8 mouse cellular contexts compared by ENCODE assay signal in the genomic region with DNA sequence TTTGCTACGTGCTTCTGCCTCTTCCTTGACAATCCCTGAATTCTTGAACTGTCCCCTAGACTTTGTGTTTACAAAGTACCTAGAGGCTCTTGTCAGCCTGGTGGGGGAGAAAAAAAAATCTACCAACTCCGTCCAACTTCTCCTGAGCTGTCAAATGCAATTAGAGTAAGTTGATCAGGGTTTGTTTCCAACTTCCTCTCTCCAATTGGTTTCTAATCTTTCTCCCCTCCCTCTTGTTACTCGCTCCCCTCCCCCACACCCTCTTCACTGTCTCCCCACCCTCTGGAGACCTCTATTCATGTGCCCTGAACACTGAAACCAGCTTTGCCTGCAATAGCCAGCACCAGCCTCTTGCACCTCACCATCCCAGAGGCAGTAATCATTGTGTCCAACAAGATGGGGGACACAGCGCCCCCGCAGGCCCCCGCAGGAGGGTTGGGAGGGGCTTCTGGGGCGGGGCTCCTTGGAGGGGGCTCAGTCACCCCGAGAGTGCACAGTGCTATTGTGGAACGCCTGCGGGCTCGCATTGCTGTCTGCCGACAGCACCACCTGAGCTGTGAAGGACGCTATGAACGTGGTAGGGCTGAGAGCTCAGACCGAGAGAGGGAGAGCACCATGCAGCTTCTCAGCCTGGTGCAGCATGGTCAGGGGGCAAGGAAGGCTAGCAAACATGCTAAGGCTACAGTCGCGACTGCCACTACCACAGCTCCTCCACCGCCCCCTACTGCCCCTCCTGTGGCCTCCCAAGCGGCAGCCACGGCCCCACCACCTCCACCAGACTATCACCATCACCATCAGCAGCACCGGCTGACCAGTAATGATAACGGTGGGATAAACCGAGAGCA. TPM values are rescaled to one million over a fixed set of nuclear protein-coding genes. Genes with fewer than 3 reads are reported as not detected.
DNase-seq lines count a peak whose midpoint lies in the region; ATAC-seq and TF ChIP-seq lines count a peak whose summit lies in the region.

A gene (plus strand): TSS at position 290 of the 845 bp plus-strand sequence.

- WGBS in embryonic facial prominence, embryonic 14.5 days = under 1% methylated on average over 18 of the region's 23 CpGs
- 0% methylated on average over 23 of the region's 23 CpGs for WGBS in heart, embryonic 14.5 days
- WGBS in lung, embryonic 14.5 days = under 1% methylated on average over 23 of the region's 23 CpGs
- WGBS in thymus, adult 2 months = 0% methylated on average over 23 of the region's 23 CpGs

- TF ChIP-seq CTCF in lung, embryonic 14.5 days (IDR thresholded peaks at IDR 0.05; ENCODE audit: low read depth) = peak; percentile 40
- TF ChIP-seq CTCF in thymus, adult 2 months (IDR thresholded peaks at IDR 0.05; ENCODE audit: borderline replicate concordance, control insufficient read depth, extremely low read depth, insufficient read depth, low read length, poor library complexity) = 0 out of 2 replicates have a peak, but pooled peaks have one; percentile 21

- H3K4me2 ChIP-seq in embryonic facial prominence, embryonic 14.5 days (ENCODE audit: low read depth, low read length) = peak within 1 kb of the TSS; percentile 98
- H3K4me2 ChIP-seq in heart, embryonic 14.5 days (ENCODE audit: low read length) = peak within 1 kb of the TSS; percentile 97
- H3K4me2 ChIP-seq in lung, embryonic 14.5 days = peak within 1 kb of the TSS; percentile 98

- peak within 1 kb of the TSS; percentile 68 for H3K9ac ChIP-seq in embryonic facial prominence, embryonic 14.5 days (ENCODE audit: low read depth, low read length)
- peak within 1 kb of the TSS; percentile 90 for H3K9ac ChIP-seq in heart, embryonic 14.5 days (ENCODE audit: low read length)
- peak within 1 kb of the TSS; percentile 77 for H3K9ac ChIP-seq in lung, embryonic 14.5 days

- H3K36me3 ChIP-seq in embryonic facial prominence, embryonic 14.5 days (ENCODE audit: control insufficient read depth, insufficient read depth, low read length) = no peaks in the 10 kb centered on the region
- H3K36me3 ChIP-seq in heart, embryonic 14.5 days (ENCODE audit: control insufficient read depth, insufficient read depth, low read length) = no peaks in the 10 kb centered on the region
- no peaks in the 10 kb centered on the region for H3K36me3 ChIP-seq in lung, embryonic 14.5 days (ENCODE audit: insufficient read depth)
- no peaks in the 10 kb centered on the region for H3K36me3 ChIP-seq in thymus, adult 2 months (ENCODE audit: control insufficient read depth, insufficient read depth, low read length)

- H3K4me1 ChIP-seq in embryonic facial prominence, embryonic 14.5 days (ENCODE audit: control insufficient read depth, insufficient read depth, low read length) = peaks cover 44% of the 10 kb centered on the region
- H3K4me1 ChIP-seq in heart, embryonic 14.5 days (ENCODE audit: control insufficient read depth in 2 of 2, insufficient read depth in 2 of 2, low read length in 2 of 2) = peaks cover 38 to 45% of the 10 kb centered on the region in 2 experiments
- peaks cover 37% of the 10 kb centered on the region for H3K4me1 ChIP-seq in lung, embryonic 14.5 days (ENCODE audit: insufficient read depth)
- peaks cover 28% of the 10 kb centered on the region for H3K4me1 ChIP-seq in thymus, adult 2 months (replicated peaks; ENCODE audit: control insufficient read depth, insufficient read depth, low read length)

- peak within 1 kb of the TSS; percentile 56 for H3K4me3 ChIP-seq in embryonic facial prominence, embryonic 14.5 days (ENCODE audit: low read depth, low read length)
- peak within 1 kb of the TSS; percentile 57 to 75 for H3K4me3 ChIP-seq in heart, embryonic 14.5 days (ENCODE audit: control insufficient read depth in 1 of 2, insufficient read depth in 1 of 2, low read depth in 1 of 2, low read length in 2 of 2)
- H3K4me3 ChIP-seq in lung, embryonic 14.5 days (ENCODE audit: low read depth, low read length) = peak within 1 kb of the TSS; percentile 66
- peak within 1 kb of the TSS; percentile 89 for H3K4me3 ChIP-seq in thymus, adult 2 months (ENCODE audit: control insufficient read depth, insufficient read depth, low read length)

- ATAC-seq in embryonic facial prominence, embryonic 14.5 days (ENCODE audit: low read depth) = peak; percentile 71
- ATAC-seq in heart, embryonic 14.5 days (ENCODE audit: insufficient number of reproducible peaks, insufficient read depth, low FRiP score, low read depth) = peak; percentile 49
- ATAC-seq in lung, embryonic 14.5 days (ENCODE audit: insufficient read depth) = peak; percentile 64
- peak; percentile 30 for ATAC-seq in neutrophil, adult 5-6 weeks (ENCODE audit: extremely low read depth, insufficient number of reproducible peaks, low FRiP score, poor library complexity, severe bottlenecking)

- no peaks in the 10 kb centered on the region for H3K9me3 ChIP-seq in embryonic facial prominence, embryonic 14.5 days (ENCODE audit: control insufficient read depth, low read length)
- H3K9me3 ChIP-seq in heart, embryonic 14.5 days (ENCODE audit: control insufficient read depth, low read length) = no peaks in the 10 kb centered on the region
- H3K9me3 ChIP-seq in lung, embryonic 14.5 days (ENCODE audit: low read depth, low read length) = no peaks in the 10 kb centered on the region

- peak within 1 kb of the TSS; percentile 81 for H3K27ac ChIP-seq in embryonic facial prominence, embryonic 14.5 days (replicated peaks; ENCODE audit: low read depth, low read length)
- H3K27ac ChIP-seq in heart, embryonic 14.5 days (replicated peaks in 1 of 2; ENCODE audit: control insufficient read depth in 1 of 2, insufficient read depth in 1 of 2, low read depth in 2 of 2, low read length in 2 of 2) = peak within 1 kb of the TSS; percentile 72 to 88
- peak within 1 kb of the TSS; percentile 85 for H3K27ac ChIP-seq in lung, embryonic 14.5 days (ENCODE audit: low read depth)
- peak within 1 kb of the TSS; percentile 65; the same call in 1 of the 2 replicates for H3K27ac ChIP-seq in thymus, adult 2 months (ENCODE audit: control insufficient read depth, insufficient read depth, low read length)

- 0 out of 2 replicates have a peak, but pooled peaks have one; percentile 26 for TF ChIP-seq POLR2A in thymus, adult 2 months (IDR thresholded peaks at IDR 0.05; ENCODE audit: control insufficient read depth, extremely low read depth, insufficient read depth, low read length, poor library complexity)

- H3K27me3 ChIP-seq in embryonic facial prominence, embryonic 14.5 days (replicated peaks; ENCODE audit: control insufficient read depth, insufficient read depth, low read length) = no peaks in the 10 kb centered on the region
- no peaks in the 10 kb centered on the region for H3K27me3 ChIP-seq in heart, embryonic 14.5 days (ENCODE audit: control insufficient read depth, insufficient read depth, low read length)
- no peaks in the 10 kb centered on the region for H3K27me3 ChIP-seq in lung, embryonic 14.5 days (ENCODE audit: insufficient read depth, low read length)
- no peaks in the 10 kb centered on the region for H3K27me3 ChIP-seq in thymus, adult 2 months (ENCODE audit: control insufficient read depth, insufficient read depth, low read length)

- peak; percentile 71 for DNase-seq in CD4-positive, CD25-positive, alpha-beta regulatory T cell, adult 2 months (ENCODE audit: low read depth, low spot score)
- DNase-seq in adrenal gland, postnatal 4 days (ENCODE audit: low spot score in 2 of 2) = peak in 1 of 2 experiments; percentile 40
- DNase-seq in embryonic facial prominence, embryonic 14.5 days (ENCODE audit: low spot score) = peak; percentile 86
- peak; percentile 76 for DNase-seq in kidney, postnatal 10 days
- DNase-seq in lung, embryonic 14.5 days = peak; percentile 67
- peak; percentile 86 for DNase-seq in thymus, adult 2 months

RNA-seq across cellular contexts. Expression of the gene that starts here (rescaled TPM):
- 10 to 100 TPM; 11.5 to 14.1 TPM for total RNA-seq in adrenal gland, postnatal 4 days (2021)
- polyA plus RNA-seq in embryonic facial prominence, embryonic 14.5 days (2014; fragmentation: Nextera tagmentation; extraction: Ambion mirVana) = 9.8 and 11.1 TPM in 2 replicates
- 9.8 and 10.5 TPM in 2 replicates for polyA plus RNA-seq in heart, embryonic 14.5 days (2014; fragmentation: Nextera tagmentation; extraction: Ambion mirVana)
- polyA plus RNA-seq in lung, embryonic 14.5 days (2014; fragmentation: Nextera tagmentation; extraction: Ambion mirVana) = 12.3 and 12.8 TPM in 2 replicates
- 16.0 and 17.7 TPM in 2 replicates for total RNA-seq in neutrophil, adult 5-6 weeks (2017)
- 12.9 and 14.3 TPM in 2 replicates for polyA plus RNA-seq in thymus, adult 2 months (2012; rRNA removed)
